Comparison of ENCODE assay signal across 8 mouse cellular contexts in genomic region chr6:112091125-112091763, GRCm38 (mm10).
A peak's percentile ranks its signal among the peaks of the same experiment; 100 is the strongest.
DNase-seq lines count a peak whose midpoint lies in the region; ATAC-seq and TF ChIP-seq lines count a peak whose summit lies in the region.

No protein-coding gene starts in this region.

- no peaks in the 10 kb centered on the region for H3K9me3 ChIP-seq in hindbrain, embryonic 12.5 days (replicated peaks)
- H3K9me3 ChIP-seq in midbrain, embryonic 10.5 days (replicated peaks), result no peaks in the 10 kb centered on the region

- H3K27ac ChIP-seq in hindbrain, embryonic 12.5 days, result no peak overlapping the region
- no peak overlapping the region for H3K27ac ChIP-seq in midbrain, embryonic 10.5 days (replicated peaks)

- H3K36me3 ChIP-seq in hindbrain, embryonic 12.5 days, result no peaks in the 10 kb centered on the region
- H3K36me3 ChIP-seq in midbrain, embryonic 10.5 days, result no peaks in the 10 kb centered on the region

- TF ChIP-seq CTCF in Patski (IDR thresholded peaks at IDR 0.05), result peak; percentile 66

- WGBS in hindbrain, embryonic 12.5 days, result 45% methylated on average over 3 of the region's 3 CpGs
- 63% methylated on average over 3 of the region's 3 CpGs for WGBS in midbrain, embryonic 10.5 days

- H3K27me3 ChIP-seq in Patski, result peaks cover 5% of the 10 kb centered on the region
- no peaks in the 10 kb centered on the region for H3K27me3 ChIP-seq in hindbrain, embryonic 12.5 days
- no peaks in the 10 kb centered on the region for H3K27me3 ChIP-seq in midbrain, embryonic 10.5 days (ENCODE audit: low read depth, poor library complexity, severe bottlenecking)

- POLR2A ChIA-PET in Patski (lab: Charles Lee), result no interaction called here

- in situ Hi-C loops in Patski (cut with MboI; ENCODE audit: low pct_unique_long_range_greater_than_20kb), result no loop called here

- CTCF ChIA-PET in Patski (lab: Charles Lee), result interaction anchor here (0.9 to 1.5 kb wide), 8 partner anchors 9 to 47 kb away, joined by 3 to 4 read pairs (median 3); no protein-coding TSS in a partner anchor

- no peak overlapping the region for H3K4me3 ChIP-seq in hindbrain, embryonic 12.5 days
- no peak overlapping the region for H3K4me3 ChIP-seq in midbrain, embryonic 10.5 days

- DNase-seq in ES-CJ7 (ENCODE audit: low read depth, low spot score), result peak; percentile 51
- no peak for DNase-seq in Patski (ENCODE audit: low read depth, low spot score)
- peak; percentile 37 for DNase-seq in embryo, embryonic 11.5 days (ENCODE audit: low read depth, low spot score)
- peak; percentile 50 to 69 for DNase-seq in layer of hippocampus, postnatal 14 days (ENCODE audit: low spot score in 2 of 2)
- DNase-seq in midbrain, embryonic 10.5 days (ENCODE audit: low spot score), result peak; percentile 33
- no peak for DNase-seq in spleen, postnatal 14 days (ENCODE audit: low spot score in 2 of 2)

- H3K9ac ChIP-seq in hindbrain, embryonic 12.5 days, result no peak overlapping the region

- no peak for ATAC-seq in Patski
- ATAC-seq in hindbrain, embryonic 12.5 days (ENCODE audit: low FRiP score), result peak; percentile 78
- ATAC-seq in megakaryocyte, adult 5-6 weeks (ENCODE audit: poor library complexity, severe bottlenecking), result no peak

- no peak overlapping the region for H3K4me2 ChIP-seq in hindbrain, embryonic 12.5 days (replicated peaks)

- no peaks in the 10 kb centered on the region for H3K4me1 ChIP-seq in hindbrain, embryonic 12.5 days
- H3K4me1 ChIP-seq in midbrain, embryonic 10.5 days, result no peaks in the 10 kb centered on the region

Comparison
In these comparisons a context has a peak if more than half of its experiments do, and no peak if none do; other contexts are left out.
1. DNase-seq: peak in ES-CJ7 (single experiment), embryo, embryonic 11.5 days (single experiment), layer of hippocampus, postnatal 14 days (2 of 2) and midbrain, embryonic 10.5 days (single experiment); none in Patski (single experiment) and spleen, postnatal 14 days (0 of 2).